Mouse (Mus musculus) hindbrain, embryonic 11.5 days (tissue): Measurements from ENCODE around the gene Zdhhc18. TPM values are rescaled to one million over a fixed set of nuclear protein-coding genes. Genes with fewer than 3 reads are reported as not detected.

ENCODE experiments used
- ATAC-seq: fragments of 200-750 bp; cut with Nextera tagmentation; 2 replicates; pipeline ENCODE4 v1.8.0; 2017; ENCODE audit warnings: mild to moderate bottlenecking, moderate TSS enrichment, moderate library complexity; ENCODE audit not compliant: low FRiP score
- DNase-seq: peaks from one replicate; pipeline ENCODE4 v3.0.0-alpha.2; 2015; ENCODE audit warnings: low spot score
- H3K27ac ChIP-seq: fragments of 300-500 bp; sonication (generic); 2 replicates; pipeline ENCODE4 v1.5.1; 2014; ENCODE audit warnings: mild to moderate bottlenecking, low read depth, low read length
- H3K27me3 ChIP-seq: fragments of 300-500 bp; sonication (generic); 2 replicates; pipeline ENCODE4 v1.6.1; 2014; ENCODE audit warnings: mild to moderate bottlenecking, low read length, moderate library complexity, mixed read lengths; ENCODE audit not compliant: control insufficient read depth, insufficient read depth
- H3K36me3 ChIP-seq: fragments of 300-500 bp; sonication (generic); 2 replicates; pipeline ENCODE4 v1.6.1; 2014; ENCODE audit warnings: mild to moderate bottlenecking, low read length, moderate library complexity, mixed read lengths; ENCODE audit not compliant: control insufficient read depth, insufficient read depth
- H3K4me1 ChIP-seq: fragments of 300-500 bp; sonication (generic); replicated peaks from 2 replicates; pipeline ENCODE4 v1.6.1; 2014; ENCODE audit warnings: low read length, mixed read lengths; ENCODE audit not compliant: control insufficient read depth, insufficient read depth
- H3K4me2 ChIP-seq: fragments of 300-500 bp; sonication (generic); replicated peaks from 2 replicates; pipeline ENCODE4 v1.6.1; 2014; ENCODE audit warnings: mild to moderate bottlenecking, low read depth, low read length
- H3K4me3 ChIP-seq: fragments of 300-500 bp; sonication (generic); 2 replicates; pipeline ENCODE4 v1.5.1; 2014; ENCODE audit warnings: low read depth, low read length
- H3K9ac ChIP-seq: fragments of 300-500 bp; sonication (generic); 2 replicates; pipeline ENCODE4 v1.6.1; 2014; ENCODE audit warnings: low read depth, low read length
- H3K9me3 ChIP-seq: fragments of 300-500 bp; sonication (generic); 2 replicates; pipeline ENCODE4 v1.6.1; 2016; ENCODE audit warnings: low read length; ENCODE audit not compliant: control insufficient read depth
- WGBS: fragments of 180-500 bp; shearing (Covaris S2); extraction: QIAGEN DNeasy Blood & Tissue Kit; methylation state at CpG from one replicate; pipeline ENCODE4 v1.1.7; 2014; 5-methylcytosine and 5-hydroxymethylcytosine counted together
- polyA plus RNA-seq: library from polyadenylated mRNA; unstranded; fragments of >200 nt; fragmentation: Nextera tagmentation; extraction: Ambion mirVana; gene quantifications from 2 replicates; pipeline ENCODE4 v1.2.1, GENCODE M21; 2014

Gene Zdhhc18
- polyA plus RNA-seq, 1 experiment from 2014 or later = 2.8 TPM

GRCm38 (mm10) chr4:133629191-133629590 is 20.8 kb downstream of the Zdhhc18 start:
- Histone ChIP-seq H3K4me1 (peaks cover 9% of the 10 kb centered on the region; the same call in 1 of the 2 replicates), H3K9ac (no peak overlapping the region), H3K4me2 (no peak overlapping the region), H3K36me3 (no peaks in the 10 kb centered on the region), H3K9me3 (no peaks in the 10 kb centered on the region), H3K27me3 (no peaks in the 10 kb centered on the region), H3K27ac (no peak overlapping the region), H3K4me3 (no peak overlapping the region)
- ATAC-seq = no peak
- no peak for DNase-seq
- WGBS = 90% methylated on average over 7 of the region's 7 CpGs

GRCm38 (mm10) chr4:133628517-133628916 is 21.4 kb downstream of the Zdhhc18 start:
- no peak overlapping the region for H3K27ac ChIP-seq
- no peaks in the 10 kb centered on the region for H3K27me3 ChIP-seq
- no peak for ATAC-seq
- H3K4me2 ChIP-seq = no peak overlapping the region
- no peak for DNase-seq
- no peak overlapping the region for H3K4me3 ChIP-seq
- no peaks in the 10 kb centered on the region for H3K36me3 ChIP-seq
- peaks cover 9% of the 10 kb centered on the region; the same call in 1 of the 2 replicates for H3K4me1 ChIP-seq
- WGBS = 81% methylated on average over 2 of the region's 2 CpGs
- H3K9me3 ChIP-seq = no peaks in the 10 kb centered on the region
- H3K9ac ChIP-seq = no peak overlapping the region

- WGBS = 94% methylated on average over 14 of the region's 14 CpGs
- H3K9ac ChIP-seq = no peak overlapping the region
- H3K27ac ChIP-seq = no peak overlapping the region
- ATAC-seq (no peak), DNase-seq (no peak)
- H3K4me2 ChIP-seq = no peak overlapping the region
- H3K4me3 ChIP-seq = no peak overlapping the region
- H3K4me1 ChIP-seq = peaks cover 4% of the 10 kb centered on the region; the same call in 1 of the 2 replicates
- no peaks in the 10 kb centered on the region for H3K9me3 ChIP-seq
- H3K36me3 ChIP-seq = no peaks in the 10 kb centered on the region
- no peaks in the 10 kb centered on the region for H3K27me3 ChIP-seq
Observed at GRCm38 (mm10) chr4:133627039-133627438, 22.9 kb downstream of the Zdhhc18 start.

- no peak overlapping the region for H3K9ac ChIP-seq
- H3K4me2 ChIP-seq = no peak overlapping the region
- 86% methylated on average over 9 of the region's 9 CpGs for whole genome bisulfite sequencing
- ATAC-seq (no peak), DNase-seq (no peak)
- H3K36me3 ChIP-seq = no peaks in the 10 kb centered on the region
- H3K4me1 ChIP-seq = 0 out of 2 replicates have a peak, but pooled peaks cover 2% of the 10 kb centered on the region
- H3K27me3 ChIP-seq = no peaks in the 10 kb centered on the region
- no peak overlapping the region for H3K4me3 ChIP-seq
- H3K9me3 ChIP-seq = no peaks in the 10 kb centered on the region
- no peak overlapping the region for H3K27ac ChIP-seq
Observed at GRCm38 (mm10) chr4:133626621-133627020, 23.3 kb downstream of the Zdhhc18 start.

GRCm38 (mm10) chr4:133626221-133626620 is 23.7 kb downstream of the Zdhhc18 start:
- H3K9ac ChIP-seq = no peak overlapping the region
- no peak for ATAC-seq

GRCm38 (mm10) chr4:133625621-133626071 is 24.3 kb downstream of the Zdhhc18 start:
- Histone ChIP-seq H3K9ac (no peak overlapping the region), H3K4me3 (no peak overlapping the region), H3K4me1 (no peaks in the 10 kb centered on the region), H3K36me3 (no peaks in the 10 kb centered on the region), H3K27me3 (no peaks in the 10 kb centered on the region), H3K4me2 (no peak overlapping the region), H3K27ac (no peak overlapping the region), H3K9me3 (no peaks in the 10 kb centered on the region)
- ATAC-seq (no peak), DNase-seq (no peak)
- 59% methylated on average over 11 of the region's 11 CpGs for WGBS

More at GRCm38 (mm10) chr4:133626221-133626620, 23.7 kb downstream of the Zdhhc18 start:
- Histone ChIP-seq H3K27me3 (no peaks in the 10 kb centered on the region), H3K36me3 (no peaks in the 10 kb centered on the region), H3K27ac (no peak overlapping the region), H3K9me3 (no peaks in the 10 kb centered on the region), H3K4me2 (no peak overlapping the region), H3K4me1 (no peaks in the 10 kb centered on the region), H3K4me3 (no peak overlapping the region)
- 29% methylated on average over 5 of the region's 5 CpGs for WGBS
- no peak for DNase-seq

GRCm38 (mm10) chr4:133624830-133625229 is 25.1 kb downstream of the Zdhhc18 start:
- H3K4me1 ChIP-seq = no peaks in the 10 kb centered on the region
- H3K9ac ChIP-seq = no peak overlapping the region
- H3K27me3 ChIP-seq = no peaks in the 10 kb centered on the region
- H3K27ac ChIP-seq = no peak overlapping the region
- DNase-seq (no peak), ATAC-seq (no peak)
- no peak overlapping the region for H3K4me3 ChIP-seq
- WGBS = 89% methylated on average over 7 of the region's 7 CpGs
- H3K4me2 ChIP-seq = no peak overlapping the region
- no peaks in the 10 kb centered on the region for H3K36me3 ChIP-seq
- no peaks in the 10 kb centered on the region for H3K9me3 ChIP-seq

GRCm38 (mm10) chr4:133622161-133622695 is 27.7 kb downstream of the Zdhhc18 start:
- Histone ChIP-seq H3K9ac (no peak overlapping the region), H3K27me3 (no peaks in the 10 kb centered on the region), H3K27ac (no peak overlapping the region), H3K4me2 (no peak overlapping the region), H3K36me3 (no peaks in the 10 kb centered on the region), H3K4me1 (no peaks in the 10 kb centered on the region), H3K4me3 (no peak overlapping the region), H3K9me3 (no peaks in the 10 kb centered on the region)
- DNase-seq (no peak), ATAC-seq (no peak)
- WGBS = 79% methylated on average over 11 of the region's 11 CpGs

- Histone ChIP-seq H3K27ac (no peak overlapping the region), H3K27me3 (no peaks in the 10 kb centered on the region), H3K9me3 (no peaks in the 10 kb centered on the region), H3K36me3 (no peaks in the 10 kb centered on the region), H3K4me1 (no peaks in the 10 kb centered on the region), H3K9ac (no peak overlapping the region), H3K4me3 (no peak overlapping the region), H3K4me2 (no peak overlapping the region)
- DNase-seq = no peak
- WGBS = 88% methylated on average over 8 of the region's 8 CpGs
- ATAC-seq = no peak
Observed at GRCm38 (mm10) chr4:133620668-133621067, 29.3 kb downstream of the Zdhhc18 start.
